8 mouse cellular contexts compared by ENCODE assay signal in the genomic region with DNA sequence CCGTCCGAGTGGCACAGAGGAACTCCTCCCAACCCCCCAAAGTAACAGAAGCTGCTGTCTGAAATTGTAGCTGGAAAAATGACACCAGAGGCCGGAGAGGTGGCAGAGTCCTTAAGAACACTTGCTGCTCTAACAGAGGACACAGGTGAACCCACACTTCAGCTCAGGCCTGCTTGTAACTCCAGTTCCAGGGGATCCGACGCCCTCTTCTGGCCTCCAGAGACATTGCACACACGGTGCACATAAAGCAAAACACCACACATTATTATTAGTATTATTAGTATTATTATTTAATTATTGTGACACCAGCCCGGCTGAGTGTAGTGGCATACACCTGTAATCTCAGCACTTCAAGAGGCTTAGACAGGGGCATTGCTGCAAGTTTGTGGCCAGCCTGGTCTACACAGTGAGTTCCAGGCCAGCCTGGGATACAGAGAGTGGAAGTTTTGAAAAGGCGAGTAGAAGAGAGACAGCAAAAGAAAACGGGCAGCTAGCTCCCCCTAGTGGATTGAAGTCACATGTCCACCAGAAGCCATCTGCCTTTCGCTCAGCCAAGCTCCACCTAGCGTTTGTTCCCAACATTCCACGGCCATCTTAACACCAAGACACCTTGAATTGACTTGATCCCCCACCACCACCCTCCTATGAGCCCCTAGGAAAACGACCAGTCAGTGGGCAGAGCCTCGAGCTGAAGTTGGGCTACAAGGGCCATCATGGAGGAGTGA. TPM values are rescaled to one million over a fixed set of nuclear protein-coding genes. Genes with fewer than 3 reads are reported as not detected.
A peak's percentile ranks its signal among the peaks of the same experiment; 100 is the strongest.
DNase-seq lines count a peak whose midpoint lies in the region; ATAC-seq and TF ChIP-seq lines count a peak whose summit lies in the region.

No protein-coding gene starts in this region.

- 23% methylated on average over 14 of the region's 14 CpGs for WGBS in forebrain, embryonic 15.5 days
- WGBS in lung, adult 2 months, result 22% methylated on average over 14 of the region's 14 CpGs
- WGBS in thymus, adult 2 months, result 25% methylated on average over 14 of the region's 14 CpGs

- no peaks in the 10 kb centered on the region for H3K27me3 ChIP-seq in MEL (ENCODE audit: control insufficient read depth in 1 of 2, insufficient read depth in 2 of 2, low read length in 2 of 2)
- no peaks in the 10 kb centered on the region for H3K27me3 ChIP-seq in forebrain, embryonic 15.5 days
- H3K27me3 ChIP-seq in thymus, adult 2 months (ENCODE audit: control insufficient read depth, insufficient read depth, low read length), result no peaks in the 10 kb centered on the region

- peak; percentile 96 for TF ChIP-seq RAD21 in MEL (IDR thresholded peaks at IDR 0.05; ENCODE audit: low read depth, low read length)

- no peak for TF ChIP-seq EP300 in MEL (IDR thresholded peaks at IDR 0.05; ENCODE audit: low read depth in 1 of 2, low read length in 2 of 2)

- H3K79me2 ChIP-seq in MEL (ENCODE audit: control insufficient read depth, insufficient read depth, low read length, poor library complexity), result peaks cover 4% of the 10 kb centered on the region; the same call in 1 of the 2 replicates

- intact Hi-C loops in heart, postnatal 25 days (cut with DNase I), result loop anchor here (1.0 kb wide), 2 partner anchors 81 to 93 kb away; no protein-coding TSS in a partner anchor

- peak; percentile 93 for DNase-seq in MEL (ENCODE audit: low read depth, low spot score)
- peak; percentile 83 for DNase-seq in cerebellum, adult 11-12 months
- DNase-seq in heart, postnatal 25 days (ENCODE audit: low spot score), result peak; percentile 52
- DNase-seq in layer of hippocampus, adult 18-20 months (ENCODE audit: low spot score in 2 of 2), result peak; percentile 73 to 93
- DNase-seq in lung, adult 2 months, result peak; percentile 66
- DNase-seq in thymus, adult 2 months, result peak; percentile 84

- TF ChIP-seq POLR2A in MEL (IDR thresholded peaks at IDR 0.05; ENCODE audit: control insufficient read depth in 1 of 2, insufficient read depth in 1 of 2, low read depth in 1 of 2, low read length in 2 of 2, poor library complexity in 1 of 2), result no peak
- 0 out of 2 replicates have a peak, but pooled peaks have one; percentile 6 for TF ChIP-seq POLR2A in lung, adult 2 months (IDR thresholded peaks at IDR 0.05; ENCODE audit: borderline replicate concordance, extremely low read depth, low read depth, low read length)
- TF ChIP-seq POLR2A in thymus, adult 2 months (IDR thresholded peaks at IDR 0.05; ENCODE audit: control insufficient read depth, extremely low read depth, insufficient read depth, low read length, poor library complexity), result no peak

- no peak overlapping the region for H3K9ac ChIP-seq in MEL (ENCODE audit: control insufficient read depth, low read depth, low read length, poor library complexity, severe bottlenecking)
- H3K9ac ChIP-seq in forebrain, embryonic 15.5 days (replicated peaks), result no peak overlapping the region

- peak overlapping the region; percentile 32 to 63; a peak in 3 of 4 replicates for H3K4me3 ChIP-seq in MEL (ENCODE audit: control insufficient read depth in 1 of 2, insufficient read depth in 1 of 2, low read depth in 2 of 2, low read length in 2 of 2)
- H3K4me3 ChIP-seq in forebrain, embryonic 15.5 days, result no peak overlapping the region
- H3K4me3 ChIP-seq in lung, adult 2 months (replicated peaks; ENCODE audit: extremely low read depth, low read depth, low read length), result no peak overlapping the region
- no peak overlapping the region for H3K4me3 ChIP-seq in thymus, adult 2 months (ENCODE audit: control insufficient read depth, insufficient read depth, low read length)

- no peak overlapping the region for H3K27ac ChIP-seq in MEL (ENCODE audit: control insufficient read depth, low read depth, low read length)
- H3K27ac ChIP-seq in forebrain, embryonic 15.5 days (replicated peaks), result peak overlapping the region; percentile 81; the same call in 1 of the 2 replicates
- H3K27ac ChIP-seq in thymus, adult 2 months (ENCODE audit: control insufficient read depth, insufficient read depth, low read length), result 0 out of 2 replicates have a peak overlapping the region, but pooled peaks have one; percentile 38

- no peaks in the 10 kb centered on the region for H3K9me3 ChIP-seq in MEL (replicated peaks; ENCODE audit: insufficient read depth, low read length)
- no peaks in the 10 kb centered on the region for H3K9me3 ChIP-seq in forebrain, embryonic 15.5 days

- H3K36me3 ChIP-seq in MEL (ENCODE audit: control insufficient read depth in 1 of 2, insufficient read depth in 2 of 2, low read length in 2 of 2), result peaks cover 0 to 10% of the 10 kb centered on the region in 2 experiments; a peak in 2 of 4 replicates
- H3K36me3 ChIP-seq in forebrain, embryonic 15.5 days, result no peaks in the 10 kb centered on the region
- no peaks in the 10 kb centered on the region for H3K36me3 ChIP-seq in thymus, adult 2 months (ENCODE audit: control insufficient read depth, insufficient read depth, low read length)

- H3K4me2 ChIP-seq in forebrain, embryonic 15.5 days (replicated peaks), result peak overlapping the region; percentile 79

- peak; percentile 92 to 99 (median 97); a peak in 5 of 6 replicates for TF ChIP-seq CTCF in MEL (IDR thresholded peaks at IDR 0.05 in 2 of 3, conservative IDR thresholded peaks at IDR 0.05 in 1 of 3; ENCODE audit: control insufficient read depth in 1 of 3, insufficient read depth in 1 of 3, low read depth in 2 of 3, low read length in 3 of 3, poor library complexity in 1 of 3, severe bottlenecking in 1 of 3)
- TF ChIP-seq CTCF in lung, adult 2 months (IDR thresholded peaks at IDR 0.05; ENCODE audit: insufficient read depth, low read length), result peak; percentile 99
- peak; percentile 83 for TF ChIP-seq CTCF in thymus, adult 2 months (IDR thresholded peaks at IDR 0.05; ENCODE audit: borderline replicate concordance, control insufficient read depth, extremely low read depth, insufficient read depth, low read length, poor library complexity)

- no peak for ATAC-seq in forebrain, embryonic 15.5 days (replicated peaks)
- ATAC-seq in neutrophil, adult 5-6 weeks (ENCODE audit: extremely low read depth, insufficient number of reproducible peaks, low FRiP score, poor library complexity, severe bottlenecking), result peak; percentile 43

- peaks cover 8 to 22% of the 10 kb centered on the region in 2 experiments for H3K4me1 ChIP-seq in MEL (ENCODE audit: control insufficient read depth in 1 of 2, insufficient read depth in 2 of 2, low read length in 2 of 2)
- H3K4me1 ChIP-seq in forebrain, embryonic 15.5 days, result peaks cover 21% of the 10 kb centered on the region
- peaks cover 10% of the 10 kb centered on the region for H3K4me1 ChIP-seq in lung, adult 2 months (ENCODE audit: control insufficient read depth, insufficient read depth, low read length)
- peaks cover 27% of the 10 kb centered on the region for H3K4me1 ChIP-seq in thymus, adult 2 months (replicated peaks; ENCODE audit: control insufficient read depth, insufficient read depth, low read length)

TF ChIP-seq in MEL, 35 proteins besides CTCF, POLR2A, EP300 and RAD21 (continues in another document):
- TF ChIP-seq MYB (IDR thresholded peaks at IDR 0.05; ENCODE audit: low read depth, low read length) (no peak), BHLHE40 (IDR thresholded peaks at IDR 0.05; ENCODE audit: borderline replicate concordance, low read depth, low read length) (0 out of 2 replicates have a peak, but pooled peaks have one; percentile 42), GATA1 (IDR thresholded peaks at IDR 0.05; ENCODE audit: low read depth, low read length) (no peak), USF1 (IDR thresholded peaks at IDR 0.05; ENCODE audit: low read depth, low read length) (peak; percentile 90), UBTF (IDR thresholded peaks at IDR 0.05; ENCODE audit: borderline replicate concordance, insufficient read depth, low read depth, low read length) (no peak), TCF12 (IDR thresholded peaks at IDR 0.05; ENCODE audit: low read depth, low read length) (no peak), USF2 (IDR thresholded peaks at IDR 0.05; ENCODE audit: borderline replicate concordance in 1 of 2, insufficient read depth in 1 of 2, low read depth in 1 of 2, low read length in 2 of 2) (peak in 1 of 2 experiments; percentile 51; a peak in 2 of 4 replicates), ZKSCAN1 (IDR thresholded peaks at IDR 0.05; ENCODE audit: low read depth, low read length) (no peak), POLR2AphosphoS5 (IDR thresholded peaks at IDR 0.05; ENCODE audit: borderline replicate concordance, low read depth, low read length) (no peak), NELFE (IDR thresholded peaks at IDR 0.05; ENCODE audit: low read depth, low read length) (no peak), MXI1 (IDR thresholded peaks at IDR 0.05; ENCODE audit: low read depth, low read length) (peak; percentile 40), SIN3A (IDR thresholded peaks at IDR 0.05; ENCODE audit: low read length) (peak; percentile 84), NRF1 (IDR thresholded peaks at IDR 0.05; ENCODE audit: insufficient read depth, low read depth, low read length, poor library complexity, severe bottlenecking) (no peak), TAL1 (IDR thresholded peaks at IDR 0.05; ENCODE audit: low read length) (no peak), ZNF384 (IDR thresholded peaks at IDR 0.05; ENCODE audit: low read depth, low read length) (0 out of 2 replicates have a peak, but pooled peaks have one; percentile 7), SMC3 (IDR thresholded peaks at IDR 0.05; ENCODE audit: low read depth, low read length) (peak; percentile 99), POLR2AphosphoS2 (IDR thresholded peaks at IDR 0.05; ENCODE audit: low read length) (no peak), ZMIZ1 (IDR thresholded peaks at IDR 0.05; ENCODE audit: low read depth, low read length) (no peak), CHD2 (IDR thresholded peaks at IDR 0.05; ENCODE audit: low read length) (no peak), RCOR1 (IDR thresholded peaks at IDR 0.05; ENCODE audit: low read depth, low read length) (no peak), CHD1 (IDR thresholded peaks at IDR 0.05; ENCODE audit: low read depth, low read length) (no peak), MEF2A (IDR thresholded peaks at IDR 0.05; ENCODE audit: extremely low read depth, insufficient replicate concordance, low read depth, low read length, poor library complexity, severe bottlenecking) (no peak), ZC3H11A (IDR thresholded peaks at IDR 0.05; ENCODE audit: low read depth, low read length) (peak; percentile 97)

RNA-seq across cellular contexts. Expression of a gene that starts 1.0 kb away (rescaled TPM):
- 13.4 and 16.4 TPM in 2 replicates for total RNA-seq in MEL (2012; rRNA removed)
- 10 to 100 TPM in 1 of 2 experiments, not detected in 1; 16.1 TPM for polyA plus RNA-seq in MEL (2012; ENCODE audit: insufficient read depth in 1 of 2, insufficient read length in 2 of 2, low read depth in 1 of 2, low replicate concordance in 2 of 2, missing spikeins in 1 of 2)
- polyA plus RNA-seq in forebrain, embryonic 15.5 days (2015; fragmentation: Nextera tagmentation; extraction: Ambion mirVana), result 14.5 and 14.9 TPM in 2 replicates
- total RNA-seq in heart, postnatal 25 days (2021), result 10 to 100 TPM; 10.5 to 12.4 TPM
- total RNA-seq in layer of hippocampus, adult 18-20 months (2021), result 10 to 100 TPM; 13.8 to 15.1 TPM
- polyA plus RNA-seq in lung, adult 2 months (2012; rRNA removed), result 10.2 and 10.8 TPM in 2 replicates
- total RNA-seq in neutrophil, adult 5-6 weeks (2017), result 4.1 and 4.2 TPM in 2 replicates
- polyA plus RNA-seq in thymus, adult 2 months (2012; rRNA removed), result 13.9 and 14.0 TPM in 2 replicates

Comparison
In these comparisons a context has a peak if more than half of its experiments do, and no peak if none do; other contexts are left out.
1. H3K4me3 ChIP-seq: peak in MEL (2 of 2); none in forebrain, embryonic 15.5 days (single experiment), lung, adult 2 months (single experiment) and thymus, adult 2 months (single experiment).
2. Peak in every context shown above with its lines, with median percentiles within 50 percentile points of each other: DNase-seq and CTCF ChIP-seq.